Mouse (Mus musculus): ENCODE data around the gene Ndufaf4. TPM values are rescaled to one million over a fixed set of nuclear protein-coding genes. Genes with fewer than 3 reads are reported as not detected.

The Ndufaf4 gene
- total RNA-seq, 1 experiment from 2014 or later = 30.7 TPM

Other genes starting within 250 kb of the Ndufaf4 start
- not detected in 2 replicates for gene Klhl32, start 47.0 kb upstream of the Ndufaf4 start, total RNA-seq (2017)
- 0.18 TPM in 1 of 2 replicates, not detected in the other for gene Gpr63, start 68.3 kb downstream of the Ndufaf4 start, total RNA-seq (2017)

All from common myeloid progenitor, adult 5-6 weeks (primary cell).